Mouse (Mus musculus): ENCODE results near the gene Krt7.

Gene Krt7

GRCm38 (mm10) chr15:101438555-101438954 lies 27.7 kb downstream of the Krt7 start, which contains the start of gene Krt87:
Gene Krt87, minus strand, starts transcription at chr15:101438804.
- in situ Hi-C loops (cut with MboI, MseI) = no loop called here

GRCm38 (mm10) chr15:101440837-101441236 lies 30.0 kb downstream of the Krt7 start:
- in situ Hi-C loops (cut with MboI, MseI) = no loop called here

GRCm38 (mm10) chr15:101446572-101446971 lies 35.7 kb downstream of the Krt7 start:
- in situ Hi-C loops (cut with MboI, MseI) = no loop called here

DNA sequence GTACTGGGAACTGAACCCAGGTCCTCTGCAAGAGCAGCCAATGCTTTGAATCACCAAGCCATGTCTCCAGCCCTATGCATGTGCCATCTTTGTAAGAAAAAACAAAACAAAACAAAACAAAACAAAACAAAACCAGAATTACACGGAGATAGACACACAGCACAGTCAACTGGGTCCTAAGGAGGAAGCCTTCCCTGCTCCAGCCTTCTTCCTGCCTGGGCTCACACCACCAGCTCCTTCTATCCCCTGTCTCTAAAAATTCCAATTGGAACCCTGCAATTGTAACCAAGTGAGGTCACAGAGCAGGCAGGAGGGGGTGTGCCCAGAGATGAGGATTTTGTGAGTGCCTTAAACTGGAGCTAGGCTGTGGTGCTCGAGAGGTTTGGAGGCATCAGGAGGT lies 36.6 kb downstream of the Krt7 start, which contains the start of gene Krt88:
Gene Krt88 (plus strand): TSS at position 301 of the 400 bp plus-strand sequence.
- in situ Hi-C loops (cut with MboI, MseI) = no loop called here

- in situ Hi-C loops (cut with MboI, MseI) = no loop called here
These were observed 42.4 kb downstream of the Krt7 start for GRCm38 (mm10) chr15:101453093-101453736.

GRCm38 (mm10) chr15:101454774-101455173 lies 43.9 kb downstream of the Krt7 start:
- in situ Hi-C loops (cut with MboI, MseI) = no loop called here

GRCm38 (mm10) chr15:101455292-101455691 lies 44.4 kb downstream of the Krt7 start:
- in situ Hi-C loops (cut with MboI, MseI) = no loop called here

- in situ Hi-C loops (cut with MboI, MseI) = no loop called here
These were observed 45.0 kb downstream of the Krt7 start for GRCm38 (mm10) chr15:101455891-101456290.

DNA sequence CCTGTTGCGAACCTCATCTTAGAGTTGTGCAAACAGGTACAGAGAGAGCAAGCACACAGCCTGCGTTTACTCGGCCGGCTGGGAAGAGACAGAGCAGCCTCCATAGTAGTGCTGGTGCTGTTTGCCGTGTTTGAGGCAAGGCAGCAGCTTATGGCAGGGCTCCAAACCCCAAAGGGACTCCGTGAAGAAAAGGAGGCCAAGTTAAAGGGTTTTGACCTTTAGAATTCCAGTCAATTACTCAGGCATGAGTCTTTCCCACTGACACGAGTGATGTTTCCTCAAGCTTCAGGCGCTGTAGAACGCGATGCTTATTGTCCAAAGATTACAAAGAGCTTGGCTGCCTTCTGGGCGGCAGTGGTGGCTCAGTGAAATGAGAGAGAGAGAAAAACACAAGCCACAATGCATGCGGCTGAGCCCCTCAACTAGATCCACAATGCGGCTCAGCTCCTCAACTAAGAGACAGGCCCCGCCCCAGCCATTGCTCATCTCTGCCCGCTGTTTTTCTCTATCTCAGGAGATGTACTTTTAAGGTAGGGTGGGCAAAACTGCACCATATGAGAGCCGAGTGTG lies 47.6 kb downstream of the Krt7 start:
- in situ Hi-C loops (cut with MboI, MseI) = no loop called here

DNA sequence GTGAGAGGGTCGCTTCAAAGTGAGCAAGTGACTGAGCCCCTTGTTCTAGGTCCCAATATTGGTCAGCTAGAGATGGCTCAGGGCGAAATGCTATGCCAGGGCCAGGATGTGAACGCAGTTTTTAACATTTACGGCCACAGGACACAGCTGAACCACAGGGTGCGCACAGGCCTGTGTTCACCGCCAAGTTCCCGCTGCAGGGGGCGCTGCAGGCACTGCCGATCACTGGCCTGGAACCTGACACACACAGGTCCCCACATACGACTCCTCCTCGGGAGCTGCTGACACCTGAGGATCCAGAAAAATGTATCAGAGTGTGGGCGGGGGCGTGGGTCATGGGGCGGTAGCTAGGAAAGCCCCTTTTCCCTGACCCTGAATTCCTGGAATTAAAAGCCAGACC lies 48.4 kb downstream of the Krt7 start:
- in situ Hi-C loops (cut with MboI, MseI) = no loop called here

GRCm38 (mm10) chr15:101463651-101464050 lies 52.8 kb downstream of the Krt7 start, which contains the start of gene Krt81:
Gene Krt81, minus strand, starts transcription at chr15:101463751.
- in situ Hi-C loops (cut with MboI, MseI) = no loop called here

- in situ Hi-C loops (cut with MboI, MseI) = no loop called here
These were observed 58.2 kb downstream of the Krt7 start for GRCm38 (mm10) chr15:101469093-101469492.

- in situ Hi-C loops (cut with MboI, MseI) = loop anchor here in 1 of 2 experiments (10.0 kb wide), 1 partner anchor 658 kb away; no protein-coding TSS in a partner anchor
These were observed 62.2 kb downstream of the Krt7 start, which contains the start of gene Krt86 for GRCm38 (mm10) chr15:101472952-101473528. Gene Krt86, plus strand, starts transcription at chr15:101473478.

- in situ Hi-C loops (cut with MboI, MseI) = loop anchor here in 1 of 2 experiments (10.0 kb wide), 1 partner anchor 664 kb away; no protein-coding TSS in a partner anchor
These were observed 68.3 kb downstream of the Krt7 start for GRCm38 (mm10) chr15:101479007-101479665.

DNA sequence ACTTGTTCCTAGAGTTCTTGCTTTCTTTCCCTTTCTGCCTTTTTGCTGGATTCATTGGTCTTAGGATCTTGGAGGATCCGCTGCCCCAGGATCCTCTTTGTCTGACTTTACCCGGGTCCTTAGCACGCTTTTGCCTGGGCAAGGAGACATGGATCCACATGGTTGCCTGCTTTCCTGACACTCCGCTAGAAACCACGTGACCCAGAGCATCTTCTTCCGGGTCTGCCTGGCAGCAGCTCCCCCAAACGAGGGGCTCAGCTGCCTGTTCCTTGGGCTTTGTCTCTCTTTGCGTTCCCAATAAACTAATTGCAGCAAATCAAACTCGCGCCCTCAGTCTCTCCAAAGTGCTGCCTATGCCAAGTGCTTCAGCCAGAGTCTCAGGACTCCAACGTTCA lies 68.8 kb downstream of the Krt7 start:
- in situ Hi-C loops (cut with MboI, MseI) = loop anchor here in 1 of 2 experiments (10.0 kb wide), 1 partner anchor 665 kb away; no protein-coding TSS in a partner anchor

All from T-helper 17 cell (primary cell).